Mouse (Mus musculus) bone marrow, adult 2 months (tissue): Measurements from ENCODE around the gene Magix.

Experiments used
- CTCF ChIP-seq: fragments of 200-500 bp; IDR thresholded peaks from 2 replicates; pipeline ENCODE4 v1.5.1; 2011; ENCODE audit warnings: low read length, control low read depth; ENCODE audit not compliant: control insufficient read depth, insufficient read depth
- POLR2A ChIP-seq: fragments of 200-500 bp; IDR thresholded peaks from 2 replicates; pipeline ENCODE4 v1.6.1; 2011; ENCODE audit warnings: low read depth, mild to moderate bottlenecking, control low read depth, low read length, borderline replicate concordance; ENCODE audit not compliant: control insufficient read depth

DNA sequence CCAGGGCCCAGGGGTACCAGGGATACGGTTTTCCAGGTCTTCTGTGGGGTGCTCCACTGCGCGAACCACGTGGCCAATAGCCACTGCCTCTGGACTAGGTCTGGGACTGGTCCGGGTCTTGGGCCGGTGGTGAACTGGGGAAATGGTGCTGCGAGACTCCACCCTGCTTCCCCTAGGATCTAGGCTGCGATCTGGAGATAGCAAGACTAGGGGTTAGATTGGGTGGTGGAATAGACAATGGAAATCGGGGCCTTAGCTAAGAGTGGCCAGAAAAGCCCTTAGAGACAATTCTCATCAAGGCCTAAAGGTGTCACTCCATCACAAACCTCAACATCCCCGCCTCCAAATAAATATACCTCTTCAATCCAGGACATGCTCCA is 6.1 kb downstream of the Magix start:
- TF ChIP-seq CTCF: no peak
- no peak for TF ChIP-seq POLR2A
